Mouse (Mus musculus) intestine, postnatal 0 days (tissue): ENCODE measurements around the gene Dnajc5. TPM values are rescaled to one million over a fixed set of nuclear protein-coding genes. Genes with fewer than 3 reads are reported as not detected.

Source experiments
- ATAC-seq: fragments of 200-750 bp; cut with Nextera tagmentation; 2 replicates; pipeline ENCODE4 v1.8.0; 2017; ENCODE audit warnings: mild to moderate bottlenecking, moderate TSS enrichment, moderate library complexity
- H3K27ac ChIP-seq: fragments of 300-500 bp; sonication (generic); 2 replicates; pipeline ENCODE4 v1.5.1; 2014; ENCODE audit warnings: mild to moderate bottlenecking, low read depth, low read length, moderate library complexity
- H3K27me3 ChIP-seq: fragments of 300-500 bp; sonication (generic); replicated peaks from 2 replicates; pipeline ENCODE4 v1.6.1; 2014; ENCODE audit warnings: low read length, mixed read lengths; ENCODE audit not compliant: control insufficient read depth, insufficient read depth
- H3K36me3 ChIP-seq: fragments of 300-500 bp; sonication (generic); 2 replicates; pipeline ENCODE4 v1.6.1; 2014; ENCODE audit warnings: mild to moderate bottlenecking, moderate library complexity; ENCODE audit not compliant: control insufficient read depth, insufficient read depth
- H3K4me1 ChIP-seq: fragments of 300-500 bp; sonication (generic); replicated peaks from 2 replicates; pipeline ENCODE4 v1.6.1; 2014; ENCODE audit warnings: antibody characterized with exemption, low read length, mixed read lengths; ENCODE audit not compliant: control insufficient read depth, insufficient read depth
- H3K4me2 ChIP-seq: fragments of 300-500 bp; sonication (generic); replicated peaks from 2 replicates; pipeline ENCODE4 v1.6.1; 2014; ENCODE audit warnings: low read depth, mild to moderate bottlenecking, moderate library complexity
- H3K4me3 ChIP-seq: fragments of 300-500 bp; sonication (generic); 2 replicates; pipeline ENCODE4 v1.5.1; 2014; ENCODE audit warnings: low read depth, low read length
- H3K9ac ChIP-seq: fragments of 300-500 bp; sonication (generic); 2 replicates; pipeline ENCODE4 v1.6.1; 2014; ENCODE audit warnings: mild to moderate bottlenecking, low read depth, low read length
- H3K9me3 ChIP-seq: fragments of 300-500 bp; sonication (generic); 2 replicates; pipeline ENCODE4 v1.6.1; 2016; ENCODE audit warnings: mixed run types; ENCODE audit not compliant: control insufficient read depth
- CTCF ChIP-seq: sonication (generic); IDR thresholded peaks from 2 replicates; pipeline ENCODE4 v1.5.1; 2016; ENCODE audit warnings: low read depth, mild to moderate bottlenecking, control low read depth, antibody characterized with exemption, moderate library complexity
- WGBS: fragments of 180-500 bp; shearing (Covaris S2); extraction: QIAGEN DNeasy Blood & Tissue Kit; methylation state at CpG from one replicate; pipeline ENCODE4 v1.1.7; 2014; 5-methylcytosine and 5-hydroxymethylcytosine counted together
- polyA plus RNA-seq: library from polyadenylated mRNA; unstranded; fragments of >200 nt; fragmentation: Nextera tagmentation; extraction: Ambion mirVana; gene quantifications from 2 replicates; pipeline ENCODE4 v1.2.1, GENCODE M21; 2015

The Dnajc5 gene
- polyA plus RNA-seq, 1 experiment from 2014 or later: 62.9 TPM

DNA sequence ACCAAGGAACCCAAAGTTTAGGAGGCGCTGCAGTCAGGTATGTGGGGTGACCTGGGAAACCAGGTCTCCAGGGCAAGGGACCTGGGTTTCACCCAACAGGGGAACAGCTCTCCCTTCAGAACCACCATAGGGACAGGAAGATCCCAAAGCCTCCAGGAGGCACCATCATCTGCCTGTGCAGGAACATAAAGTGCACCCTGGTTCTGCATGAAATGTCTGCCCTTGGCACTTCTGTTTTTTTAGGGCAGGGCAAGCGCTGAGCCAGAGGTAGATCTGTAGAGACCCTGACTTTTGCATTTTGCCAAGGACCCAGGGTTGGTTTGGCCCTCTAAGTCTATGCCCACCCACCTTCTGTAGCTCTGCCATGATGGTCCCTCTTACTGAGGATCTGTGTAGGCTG is 62.1 kb downstream of the Dnajc5 start:
- 81% methylated on average over 2 of the region's 2 CpGs for WGBS
- Histone ChIP-seq H3K27me3 (no peaks in the 10 kb centered on the region), H3K36me3 (peaks cover 31% of the 10 kb centered on the region), H3K4me1 (peaks cover 13% of the 10 kb centered on the region; the same call in 1 of the 2 replicates), H3K9ac (no peak overlapping the region; the same call in 1 of the 2 replicates), H3K9me3 (no peaks in the 10 kb centered on the region), H3K27ac (no peak overlapping the region), H3K4me3 (0 out of 2 replicates have a peak overlapping the region, but pooled peaks have one; percentile 86), H3K4me2 (peak overlapping the region; percentile 90)
- no peak for TF ChIP-seq CTCF
- no peak for ATAC-seq

GRCm38 (mm10) chr2:181582939-181583338 is 62.7 kb downstream of the Dnajc5 start:
- no peak for ATAC-seq
- H3K27ac ChIP-seq: no peak overlapping the region

GRCm38 (mm10) chr2:181583460-181584257 is 63.4 kb downstream of the Dnajc5 start:
- H3K36me3 ChIP-seq: peaks cover 44% of the 10 kb centered on the region
- WGBS: 92% methylated on average over 3 of the region's 3 CpGs
- H3K4me3 ChIP-seq: no peak overlapping the region
- no peaks in the 10 kb centered on the region for H3K27me3 ChIP-seq
- no peak overlapping the region for H3K27ac ChIP-seq
- H3K9me3 ChIP-seq: no peaks in the 10 kb centered on the region
- TF ChIP-seq CTCF: no peak
- no peak for ATAC-seq
- H3K9ac ChIP-seq: no peak overlapping the region
- peaks cover 13% of the 10 kb centered on the region; the same call in 1 of the 2 replicates for H3K4me1 ChIP-seq
- H3K4me2 ChIP-seq: no peak overlapping the region

More at GRCm38 (mm10) chr2:181582939-181583338, 62.7 kb downstream of the Dnajc5 start:
- Histone ChIP-seq H3K9me3 (no peaks in the 10 kb centered on the region), H3K9ac (no peak overlapping the region), H3K4me2 (no peak overlapping the region), H3K36me3 (peaks cover 36% of the 10 kb centered on the region), H3K4me3 (no peak overlapping the region), H3K27me3 (no peaks in the 10 kb centered on the region), H3K4me1 (peaks cover 13% of the 10 kb centered on the region; the same call in 1 of the 2 replicates)
- no peak for TF ChIP-seq CTCF
- WGBS: 50% methylated on average over 1 of the region's 1 CpGs

- no peak for ATAC-seq
- Histone ChIP-seq H3K4me2 (no peak within 1 kb of the TSS), H3K9ac (no peak within 1 kb of the TSS), H3K27me3 (no peaks in the 10 kb centered on the region), H3K4me3 (no peak within 1 kb of the TSS), H3K27ac (no peak within 1 kb of the TSS), H3K36me3 (peaks cover 52% of the 10 kb centered on the region), H3K9me3 (no peaks in the 10 kb centered on the region), H3K4me1 (peaks cover 7% of the 10 kb centered on the region; the same call in 1 of the 2 replicates)
- no peak for TF ChIP-seq CTCF
- WGBS: 85% methylated on average over 4 of the region's 4 CpGs
Measured at GRCm38 (mm10) chr2:181584411-181584942, 64.2 kb downstream of the Dnajc5 start, which contains the start of gene Uckl1. Gene Uckl1 (minus strand): TSS chr2:181584892.

DNA sequence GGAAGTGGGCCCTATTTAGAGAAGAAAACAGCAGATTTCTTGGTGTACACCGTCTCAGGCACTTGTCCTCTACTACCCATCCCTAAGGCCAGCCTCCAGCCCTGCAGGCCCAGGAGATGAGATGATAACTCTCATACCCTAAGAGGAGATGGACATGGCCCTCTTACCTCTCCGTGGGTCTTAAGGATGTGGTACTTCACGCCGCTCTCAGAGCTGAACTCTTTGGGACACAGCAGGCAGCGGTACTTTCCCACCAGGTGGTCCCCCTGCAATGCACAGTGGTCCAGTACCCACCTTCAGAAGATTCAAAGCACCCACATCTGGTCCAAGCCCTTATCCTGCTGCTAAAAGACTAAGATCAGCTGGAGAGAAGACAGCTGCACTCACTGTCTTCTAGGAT is 65.2 kb downstream of the Dnajc5 start:
- H3K4me2 ChIP-seq: no peak overlapping the region
- H3K9ac ChIP-seq: no peak overlapping the region
- ATAC-seq: no peak
- H3K4me3 ChIP-seq: no peak overlapping the region
- WGBS: 89% methylated on average over 5 of the region's 5 CpGs
- no peak for TF ChIP-seq CTCF
- H3K27me3 ChIP-seq: no peaks in the 10 kb centered on the region
- no peak overlapping the region for H3K27ac ChIP-seq
- H3K4me1 ChIP-seq: no peaks in the 10 kb centered on the region; the same call in 1 of the 2 replicates
- H3K36me3 ChIP-seq: peaks cover 62% of the 10 kb centered on the region
- H3K9me3 ChIP-seq: no peaks in the 10 kb centered on the region

GRCm38 (mm10) chr2:181586124-181586523 is 65.8 kb downstream of the Dnajc5 start:
- no peak for TF ChIP-seq CTCF
- no peak for ATAC-seq
- no peak overlapping the region for H3K9ac ChIP-seq
- H3K4me1 ChIP-seq: no peaks in the 10 kb centered on the region; the same call in 1 of the 2 replicates
- no peak overlapping the region for H3K27ac ChIP-seq
- H3K36me3 ChIP-seq: peaks cover 62% of the 10 kb centered on the region
- no peak overlapping the region for H3K4me3 ChIP-seq
- H3K4me2 ChIP-seq: no peak overlapping the region
- H3K27me3 ChIP-seq: no peaks in the 10 kb centered on the region
- no peaks in the 10 kb centered on the region for H3K9me3 ChIP-seq
- 100% methylated on average over 3 of the region's 3 CpGs for WGBS
